Mouse (Mus musculus): ENCODE data around the gene Cdhr3. TPM values are rescaled to one million over a fixed set of nuclear protein-coding genes. Genes with fewer than 3 reads are reported as not detected.

Gene Cdhr3
- polyA plus RNA-seq, 1 experiment: not detected

DNA sequence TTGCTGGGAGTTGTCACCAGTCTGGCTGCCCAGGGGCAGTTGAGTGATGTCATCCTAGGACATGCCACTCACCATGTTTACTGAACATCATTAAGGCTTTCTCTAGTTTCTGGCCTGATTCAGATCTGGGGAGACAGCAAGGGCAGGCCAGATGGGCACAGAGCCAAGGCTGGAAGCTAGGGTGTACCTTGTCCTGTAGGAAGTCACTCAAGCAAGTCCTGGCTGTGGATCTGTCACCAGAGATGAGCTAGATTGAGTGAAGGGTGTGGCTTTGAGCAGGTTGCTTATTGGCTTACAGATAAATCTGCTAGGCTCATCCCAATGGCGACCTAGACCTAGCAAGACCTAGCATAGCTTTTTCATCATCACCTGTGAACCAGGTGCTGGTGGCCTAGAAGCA, 77.6 kb downstream of the Cdhr3 start:
- Histone ChIP-seq H3K27ac (ENCODE audit: insufficient read depth, low read depth, low read length) (no peak overlapping the region), H3K4me1 (ENCODE audit: control insufficient read depth, insufficient read depth, low read length) (no peaks in the 10 kb centered on the region), H3K4me3 (ENCODE audit: insufficient read depth, low read depth, low read length) (no peak overlapping the region), H3K36me3 (ENCODE audit: control insufficient read depth, insufficient read depth, low read length) (no peaks in the 10 kb centered on the region), H3K27me3 (replicated peaks; ENCODE audit: control insufficient read depth, insufficient read depth, low read length) (no peaks in the 10 kb centered on the region)
- WGBS: 44% methylated on average over 1 of the region's 1 CpGs
- TF ChIP-seq POLR2A (IDR thresholded peaks at IDR 0.05; ENCODE audit: low read depth, low read length) (no peak), CTCF (conservative IDR thresholded peaks at IDR 0.05; ENCODE audit: insufficient read depth, insufficient read length, low read depth, low read length) (no peak)
- DNase-seq: peak; percentile 86

DNA sequence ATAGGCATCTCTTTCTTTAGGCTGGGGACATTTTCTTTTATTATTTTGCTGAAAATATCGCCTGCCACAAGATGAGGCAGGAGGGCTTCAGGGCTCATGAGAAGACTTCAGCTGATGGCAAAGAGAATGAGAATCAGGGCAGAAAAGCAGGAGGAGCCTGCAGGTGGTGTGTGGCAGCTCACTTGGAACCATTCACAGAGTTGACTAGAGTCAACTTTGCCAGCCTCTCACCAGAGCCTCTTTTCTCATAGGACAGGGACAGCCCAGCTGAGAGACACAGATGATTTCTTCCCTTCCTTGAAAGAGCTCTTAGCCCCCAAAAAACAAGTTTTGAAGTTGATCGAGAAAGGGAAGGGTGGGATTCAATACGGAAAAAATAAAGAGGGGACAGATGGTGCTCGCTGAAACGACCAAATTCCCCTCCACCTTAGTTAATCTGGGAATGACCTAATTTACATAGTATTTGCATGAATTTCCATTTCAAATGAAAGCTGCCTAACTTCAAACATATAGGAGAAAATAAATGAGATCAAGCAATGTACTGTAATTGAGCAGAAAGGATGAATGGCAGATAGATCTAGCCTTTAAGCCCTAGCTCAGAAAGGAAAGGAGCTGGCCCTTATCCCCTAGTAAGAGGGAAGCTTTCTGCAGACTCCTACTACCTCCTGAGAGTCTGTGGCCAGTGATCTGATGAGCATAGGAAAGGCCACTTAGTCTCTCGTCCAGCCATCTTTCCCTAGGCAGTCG, 78.5 kb downstream of the Cdhr3 start:
- DNase-seq: no peak
- no peaks in the 10 kb centered on the region for H3K36me3 ChIP-seq (ENCODE audit: control insufficient read depth, insufficient read depth, low read length)
- TF ChIP-seq POLR2A (IDR thresholded peaks at IDR 0.05; ENCODE audit: low read depth, low read length): no peak
- no peak for TF ChIP-seq CTCF (conservative IDR thresholded peaks at IDR 0.05; ENCODE audit: insufficient read depth, insufficient read length, low read depth, low read length)
- no peak overlapping the region for H3K27ac ChIP-seq (ENCODE audit: insufficient read depth, low read depth, low read length)
- no peaks in the 10 kb centered on the region for H3K4me1 ChIP-seq (ENCODE audit: control insufficient read depth, insufficient read depth, low read length)
- 66% methylated on average over 7 of the region's 7 CpGs for WGBS
- no peaks in the 10 kb centered on the region for H3K27me3 ChIP-seq (replicated peaks; ENCODE audit: control insufficient read depth, insufficient read depth, low read length)
- H3K4me3 ChIP-seq (ENCODE audit: insufficient read depth, low read depth, low read length): no peak overlapping the region

DNA sequence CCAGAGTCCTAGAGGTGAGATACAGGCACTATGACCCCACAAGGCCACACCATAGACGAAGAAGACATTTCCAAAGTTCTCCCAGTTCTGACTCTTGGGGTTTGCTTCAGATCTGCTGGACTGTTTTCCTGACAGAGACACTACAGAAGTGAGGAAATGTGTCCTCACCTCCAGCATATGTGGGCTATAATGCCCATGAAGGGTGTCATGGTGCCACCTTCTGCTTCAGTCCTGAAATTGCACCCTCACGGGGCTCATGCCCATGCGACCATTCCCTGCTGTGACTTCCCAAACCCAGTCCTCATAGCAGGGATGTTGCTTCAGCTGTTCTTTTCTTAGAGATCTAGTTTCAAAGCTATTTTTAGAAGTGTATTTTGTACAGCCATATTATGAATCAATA, 82.6 kb downstream of the Cdhr3 start:
- no peaks in the 10 kb centered on the region for H3K36me3 ChIP-seq (ENCODE audit: control insufficient read depth, insufficient read depth, low read length)
- peak; percentile 72 for DNase-seq
- H3K4me3 ChIP-seq (ENCODE audit: insufficient read depth, low read depth, low read length): no peak overlapping the region
- TF ChIP-seq POLR2A (IDR thresholded peaks at IDR 0.05; ENCODE audit: low read depth, low read length) (no peak), CTCF (conservative IDR thresholded peaks at IDR 0.05; ENCODE audit: insufficient read depth, insufficient read length, low read depth, low read length) (peak; percentile 96)
- H3K27ac ChIP-seq (ENCODE audit: insufficient read depth, low read depth, low read length): no peak overlapping the region
- WGBS: 43% methylated on average over 3 of the region's 3 CpGs
- H3K4me1 ChIP-seq (ENCODE audit: control insufficient read depth, insufficient read depth, low read length): no peaks in the 10 kb centered on the region
- H3K27me3 ChIP-seq (replicated peaks; ENCODE audit: control insufficient read depth, insufficient read depth, low read length): no peaks in the 10 kb centered on the region

DNA sequence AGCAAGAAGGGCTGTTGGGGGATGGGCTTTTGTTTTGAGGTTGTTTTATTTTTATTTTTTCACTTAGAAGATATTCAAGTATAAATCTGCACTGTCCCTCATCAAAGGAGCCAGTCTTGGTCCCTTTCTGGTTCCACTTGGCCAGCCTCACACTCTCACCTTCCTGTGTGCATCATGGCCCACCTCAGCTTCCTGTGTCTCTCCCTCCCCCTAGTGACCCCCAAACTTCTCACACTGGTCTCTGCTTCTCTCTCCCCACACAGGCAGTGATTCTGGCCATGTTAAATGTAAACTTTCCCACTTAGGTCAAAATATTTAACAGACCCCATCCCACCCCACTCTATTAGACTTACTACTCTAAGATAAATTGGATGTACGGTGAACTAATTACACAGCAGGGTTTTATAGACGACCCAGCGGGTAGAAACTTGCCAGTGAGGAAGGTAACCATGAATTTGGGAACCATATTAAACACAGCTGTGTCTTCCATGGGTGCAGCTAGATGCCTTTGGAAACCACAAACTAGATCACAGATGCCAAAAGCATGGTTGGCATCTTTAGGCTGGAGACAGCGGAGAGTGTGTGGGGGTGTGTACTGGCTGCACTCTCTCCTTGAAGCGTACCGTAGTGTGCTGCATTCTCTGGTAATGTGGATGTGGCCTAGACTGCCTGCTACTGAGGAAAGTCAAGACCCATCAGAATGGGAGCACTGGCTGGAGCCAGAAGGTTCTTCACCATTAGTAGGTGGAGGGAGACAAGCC, 83.3 kb downstream of the Cdhr3 start:
- WGBS: 92% methylated on average over 6 of the region's 6 CpGs
- Histone ChIP-seq H3K4me3 (ENCODE audit: insufficient read depth, low read depth, low read length) (no peak overlapping the region), H3K27me3 (replicated peaks; ENCODE audit: control insufficient read depth, insufficient read depth, low read length) (no peaks in the 10 kb centered on the region), H3K4me1 (ENCODE audit: control insufficient read depth, insufficient read depth, low read length) (no peaks in the 10 kb centered on the region), H3K36me3 (ENCODE audit: control insufficient read depth, insufficient read depth, low read length) (no peaks in the 10 kb centered on the region), H3K27ac (ENCODE audit: insufficient read depth, low read depth, low read length) (no peak overlapping the region)
- no peak for DNase-seq
- TF ChIP-seq POLR2A (IDR thresholded peaks at IDR 0.05; ENCODE audit: low read depth, low read length) (no peak), CTCF (conservative IDR thresholded peaks at IDR 0.05; ENCODE audit: insufficient read depth, insufficient read length, low read depth, low read length) (no peak)

DNA sequence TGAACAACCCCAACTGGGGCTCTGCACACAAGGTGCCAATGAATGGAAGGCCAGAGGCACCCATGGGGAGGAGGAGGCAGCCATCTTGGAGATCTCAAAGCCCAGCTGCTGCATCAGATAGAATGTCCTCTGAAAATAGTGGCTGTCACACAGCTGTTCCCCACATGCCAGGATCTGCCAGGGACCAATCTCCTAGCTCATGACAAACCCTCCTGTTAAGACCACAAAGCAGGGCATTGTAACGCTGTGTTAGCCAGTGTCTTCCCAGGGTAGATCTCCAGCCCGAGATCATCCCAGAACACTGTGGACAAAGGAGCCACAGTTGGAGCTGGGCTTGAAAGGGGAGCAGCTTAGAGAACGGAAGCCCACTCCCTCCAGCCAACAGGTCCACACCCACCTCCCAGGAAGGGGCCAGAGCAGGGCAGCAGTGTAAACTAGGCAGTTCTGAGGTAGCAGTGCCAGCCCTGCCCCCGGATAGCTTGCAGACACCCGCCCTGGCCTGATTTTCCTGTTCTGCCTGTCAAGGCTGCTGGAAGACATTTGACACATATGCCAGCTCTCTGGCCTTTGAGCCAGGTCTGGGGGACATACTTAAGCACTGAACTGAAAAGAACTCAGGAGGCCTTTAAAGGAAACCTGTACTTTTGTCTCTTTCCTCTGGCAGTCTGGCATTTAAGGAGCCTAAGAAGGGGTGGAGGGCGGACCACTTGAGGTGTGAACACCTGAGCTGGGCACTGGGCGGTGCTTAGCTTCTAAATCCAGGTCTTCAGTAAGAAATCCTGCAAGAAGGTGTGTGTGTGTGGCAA, 84.2 kb downstream of the Cdhr3 start:
- DNase-seq: peak; percentile 84
- no peaks in the 10 kb centered on the region for H3K27me3 ChIP-seq (replicated peaks; ENCODE audit: control insufficient read depth, insufficient read depth, low read length)
- 48% methylated on average over 7 of the region's 7 CpGs for WGBS
- no peaks in the 10 kb centered on the region for H3K4me1 ChIP-seq (ENCODE audit: control insufficient read depth, insufficient read depth, low read length)
- no peak for TF ChIP-seq CTCF (conservative IDR thresholded peaks at IDR 0.05; ENCODE audit: insufficient read depth, insufficient read length, low read depth, low read length)
- TF ChIP-seq POLR2A (IDR thresholded peaks at IDR 0.05; ENCODE audit: low read depth, low read length): no peak
- no peak overlapping the region for H3K4me3 ChIP-seq (ENCODE audit: insufficient read depth, low read depth, low read length)
- no peaks in the 10 kb centered on the region for H3K36me3 ChIP-seq (ENCODE audit: control insufficient read depth, insufficient read depth, low read length)
- H3K27ac ChIP-seq (ENCODE audit: insufficient read depth, low read depth, low read length): no peak overlapping the region

DNA sequence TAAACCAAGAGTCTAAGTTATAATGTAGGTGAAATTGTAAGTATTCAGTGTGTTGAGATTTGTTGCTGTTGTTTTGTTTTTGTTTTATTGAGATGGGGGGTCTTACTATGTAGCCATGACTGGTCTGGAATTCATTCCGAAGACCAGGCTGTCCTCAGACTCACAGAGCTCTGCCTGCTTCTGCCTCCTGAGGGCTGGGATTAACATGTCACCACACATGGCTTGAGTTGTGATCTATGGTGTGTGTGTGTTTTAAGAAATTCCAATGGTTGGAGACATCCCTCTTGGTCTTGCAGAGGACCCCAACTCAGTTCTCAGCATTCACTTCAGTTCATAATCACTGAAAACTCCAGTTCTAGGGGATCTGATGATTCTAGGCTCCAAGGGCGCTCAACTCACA, 85.5 kb downstream of the Cdhr3 start:
- H3K27ac ChIP-seq (ENCODE audit: insufficient read depth, low read depth, low read length): no peak overlapping the region
- 91% methylated on average over 2 of the region's 2 CpGs for WGBS
- no peak overlapping the region for H3K4me3 ChIP-seq (ENCODE audit: insufficient read depth, low read depth, low read length)
- no peaks in the 10 kb centered on the region for H3K36me3 ChIP-seq (ENCODE audit: control insufficient read depth, insufficient read depth, low read length)
- H3K27me3 ChIP-seq (replicated peaks; ENCODE audit: control insufficient read depth, insufficient read depth, low read length): no peaks in the 10 kb centered on the region
- TF ChIP-seq POLR2A (IDR thresholded peaks at IDR 0.05; ENCODE audit: low read depth, low read length): no peak
- no peak for TF ChIP-seq CTCF (conservative IDR thresholded peaks at IDR 0.05; ENCODE audit: insufficient read depth, insufficient read length, low read depth, low read length)
- no peaks in the 10 kb centered on the region for H3K4me1 ChIP-seq (ENCODE audit: control insufficient read depth, insufficient read depth, low read length)
- DNase-seq: no peak

All from kidney, adult 2 months (tissue).